Mouse (Mus musculus) liver, adult 2 months (tissue): Measurements from ENCODE around the gene Ssbp1. TPM values are rescaled to one million over a fixed set of nuclear protein-coding genes. Genes with fewer than 3 reads are reported as not detected.
A peak's percentile ranks its signal among the peaks of the same experiment; 100 is the strongest.

Experiments used
- DNase-seq: peaks from one replicate; pipeline ENCODE4 v3.0.0-alpha.2; 2011; ENCODE audit warnings: low read depth, low spot score; ENCODE audit errors: extremely low read depth
- H3K27ac ChIP-seq: fragments of 200-500 bp; replicated peaks from 2 replicates; pipeline ENCODE4 v1.5.1; 2012; ENCODE audit warnings: low read depth, mild to moderate bottlenecking, control low read depth, inconsistent platforms, low read length; ENCODE audit not compliant: insufficient read depth
- H3K27me3 ChIP-seq: fragments of 200-500 bp; 2 replicates; pipeline ENCODE4 v1.6.1; 2012; ENCODE audit warnings: mild to moderate bottlenecking, moderate library complexity, low read length, inconsistent platforms; ENCODE audit not compliant: control insufficient read depth, insufficient read depth
- H3K36me3 ChIP-seq: fragments of 200-500 bp; 2 replicates; pipeline ENCODE4 v1.6.1; 2012; ENCODE audit warnings: low read length, inconsistent platforms; ENCODE audit not compliant: control insufficient read depth, insufficient read depth
- H3K4me1 ChIP-seq: fragments of 200-500 bp; 2 replicates; pipeline ENCODE4 v1.6.1; 2011; ENCODE audit warnings: low read length; ENCODE audit not compliant: control insufficient read depth, insufficient read depth
- H3K4me3 ChIP-seq: fragments of 200-500 bp; 2 replicates; pipeline ENCODE4 v1.5.1; 2011; ENCODE audit warnings: low read depth, mild to moderate bottlenecking, control low read depth, low read length, moderate library complexity; ENCODE audit not compliant: insufficient read depth
- H3K79me2 ChIP-seq: fragments of 200-500 bp; 2 replicates; pipeline ENCODE4 v1.6.1; 2012; ENCODE audit warnings: inconsistent platforms, mild to moderate bottlenecking, low read length, moderate library complexity; ENCODE audit not compliant: control insufficient read depth, insufficient read depth
- H3K9ac ChIP-seq: fragments of 200-500 bp; 2 replicates; pipeline ENCODE4 v1.6.1; 2012; ENCODE audit warnings: low read depth, mild to moderate bottlenecking, control low read depth, inconsistent platforms, low read length
- CTCF ChIP-seq: fragments of 200-500 bp; IDR thresholded peaks from 2 replicates; pipeline ENCODE4 v1.5.1; 2011; ENCODE audit warnings: low read depth, low read length, control low read depth
- POLR2A ChIP-seq: fragments of 200-500 bp; IDR thresholded peaks from 2 replicates; pipeline ENCODE4 v1.6.1; 2011; ENCODE audit warnings: low read length, control low read depth; ENCODE audit not compliant: insufficient read depth; ENCODE audit errors: extremely low read depth
- WGBS: fragments of 180-500 bp; shearing (Covaris S2); methylation state at CpG from one replicate; pipeline ENCODE4 v1.1.7; 2018; 5-methylcytosine and 5-hydroxymethylcytosine counted together
- polyA plus RNA-seq: library from polyadenylated mRNA; depleted of rRNA; stranded (reverse); fragments of >200 nt; gene quantifications from 2 replicates; pipeline ENCODE4 v1.2.3, GENCODE M21; 2012
- total RNA-seq: library from RNA; depleted of rRNA; stranded (reverse); fragments of >200 nt; gene quantifications from 2 replicates; pipeline ENCODE4 v1.2.3, GENCODE M21; 2014

The Ssbp1 gene
- total and polyA plus RNA-seq, 2 experiments, result 8.1 to 29.0 TPM

- no peak for TF ChIP-seq POLR2A
- TF ChIP-seq CTCF, result no peak
- WGBS, result 87% methylated on average over 3 of the region's 3 CpGs
- H3K4me3 ChIP-seq, result no peak overlapping the region
- H3K27me3 ChIP-seq, result no peaks in the 10 kb centered on the region
- H3K36me3 ChIP-seq, result no peaks in the 10 kb centered on the region
- no peak overlapping the region for H3K9ac ChIP-seq
- no peak for DNase-seq
- no peaks in the 10 kb centered on the region; the same call in 1 of the 2 replicates for H3K79me2 ChIP-seq
- no peak overlapping the region for H3K27ac ChIP-seq
- H3K4me1 ChIP-seq, result peaks cover 5% of the 10 kb centered on the region
These were observed 40.9 kb upstream of the Ssbp1 start for GRCm38 (mm10) chr6:40430251-40430650.

DNA sequence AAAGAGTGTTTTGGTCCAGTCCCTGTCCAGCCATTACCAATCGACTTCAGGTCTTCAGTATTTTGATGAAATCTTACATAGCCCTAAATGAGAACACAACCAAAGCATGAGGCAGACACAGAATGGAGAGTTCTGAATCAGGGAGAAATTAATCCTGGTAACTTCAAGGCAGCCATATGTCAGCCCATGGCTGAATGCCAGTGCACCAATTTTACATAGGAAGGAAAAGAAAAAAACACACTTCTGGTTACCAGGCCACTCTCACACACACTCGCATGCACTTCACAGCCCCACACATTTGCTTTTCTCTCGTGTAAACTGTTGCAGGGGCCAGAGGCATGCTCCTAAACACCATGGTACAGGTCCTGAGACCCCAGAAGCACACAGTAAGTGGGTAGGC lies 40.3 kb upstream of the Ssbp1 start:
- H3K9ac ChIP-seq, result no peak overlapping the region
- 73% methylated on average over 3 of the region's 3 CpGs for WGBS
- no peaks in the 10 kb centered on the region for H3K36me3 ChIP-seq
- no peaks in the 10 kb centered on the region for H3K27me3 ChIP-seq
- TF ChIP-seq POLR2A, result no peak
- no peak for TF ChIP-seq CTCF
- no peaks in the 10 kb centered on the region; the same call in 1 of the 2 replicates for H3K79me2 ChIP-seq
- no peak overlapping the region for H3K4me3 ChIP-seq
- peaks cover 5% of the 10 kb centered on the region for H3K4me1 ChIP-seq
- DNase-seq, result no peak
- no peak overlapping the region for H3K27ac ChIP-seq

DNA sequence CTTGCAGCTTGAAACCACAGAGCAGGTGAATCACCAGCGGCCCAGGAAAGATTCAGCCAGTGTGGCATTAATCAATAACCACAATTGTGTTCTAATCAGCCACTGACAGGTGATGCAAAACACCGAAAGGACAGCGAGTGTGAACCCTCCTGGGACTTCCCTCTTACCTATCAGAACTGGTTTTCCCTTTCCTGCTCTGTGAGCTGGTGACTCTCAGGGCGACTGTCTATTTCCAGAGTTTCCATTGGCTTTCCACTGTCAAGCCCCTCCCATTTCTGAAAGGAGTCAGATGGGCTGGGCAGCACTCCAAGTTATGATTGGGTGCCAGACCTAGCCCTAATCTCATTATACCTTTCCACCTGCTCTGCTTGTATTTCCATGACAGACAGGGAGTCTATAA lies 39.8 kb upstream of the Ssbp1 start:
- Histone ChIP-seq H3K36me3 (no peaks in the 10 kb centered on the region), H3K4me3 (no peak overlapping the region), H3K27ac (no peak overlapping the region), H3K4me1 (peaks cover 5% of the 10 kb centered on the region), H3K27me3 (no peaks in the 10 kb centered on the region), H3K79me2 (no peaks in the 10 kb centered on the region; the same call in 1 of the 2 replicates), H3K9ac (no peak overlapping the region)
- DNase-seq, result peak; percentile 54
- TF ChIP-seq POLR2A, result no peak
- no peak for TF ChIP-seq CTCF
- WGBS, result 19% methylated on average over 4 of the region's 4 CpGs

DNA sequence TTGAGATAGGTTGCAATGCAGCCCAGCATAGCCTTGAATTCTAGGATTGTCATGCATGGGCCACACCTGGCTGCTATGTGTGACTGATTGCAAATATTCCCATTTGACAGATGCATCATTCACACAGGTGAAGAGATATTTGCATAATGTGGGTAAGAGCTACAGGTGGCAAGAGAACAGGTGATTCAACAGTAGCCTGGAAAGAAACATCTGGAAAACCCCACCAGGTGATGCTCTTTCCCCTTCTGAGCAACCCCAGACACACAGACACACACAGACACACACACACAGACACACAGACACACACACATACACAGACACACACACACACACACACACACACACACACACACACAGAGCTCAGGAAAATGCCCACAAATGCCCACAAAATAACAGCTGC lies 39.3 kb upstream of the Ssbp1 start:
- Histone ChIP-seq H3K27me3 (no peaks in the 10 kb centered on the region), H3K4me1 (peaks cover 5% of the 10 kb centered on the region), H3K4me3 (no peak overlapping the region), H3K9ac (no peak overlapping the region), H3K36me3 (no peaks in the 10 kb centered on the region), H3K27ac (no peak overlapping the region), H3K79me2 (no peaks in the 10 kb centered on the region; the same call in 1 of the 2 replicates)
- DNase-seq, result no peak
- TF ChIP-seq POLR2A (no peak), CTCF (no peak)

DNA sequence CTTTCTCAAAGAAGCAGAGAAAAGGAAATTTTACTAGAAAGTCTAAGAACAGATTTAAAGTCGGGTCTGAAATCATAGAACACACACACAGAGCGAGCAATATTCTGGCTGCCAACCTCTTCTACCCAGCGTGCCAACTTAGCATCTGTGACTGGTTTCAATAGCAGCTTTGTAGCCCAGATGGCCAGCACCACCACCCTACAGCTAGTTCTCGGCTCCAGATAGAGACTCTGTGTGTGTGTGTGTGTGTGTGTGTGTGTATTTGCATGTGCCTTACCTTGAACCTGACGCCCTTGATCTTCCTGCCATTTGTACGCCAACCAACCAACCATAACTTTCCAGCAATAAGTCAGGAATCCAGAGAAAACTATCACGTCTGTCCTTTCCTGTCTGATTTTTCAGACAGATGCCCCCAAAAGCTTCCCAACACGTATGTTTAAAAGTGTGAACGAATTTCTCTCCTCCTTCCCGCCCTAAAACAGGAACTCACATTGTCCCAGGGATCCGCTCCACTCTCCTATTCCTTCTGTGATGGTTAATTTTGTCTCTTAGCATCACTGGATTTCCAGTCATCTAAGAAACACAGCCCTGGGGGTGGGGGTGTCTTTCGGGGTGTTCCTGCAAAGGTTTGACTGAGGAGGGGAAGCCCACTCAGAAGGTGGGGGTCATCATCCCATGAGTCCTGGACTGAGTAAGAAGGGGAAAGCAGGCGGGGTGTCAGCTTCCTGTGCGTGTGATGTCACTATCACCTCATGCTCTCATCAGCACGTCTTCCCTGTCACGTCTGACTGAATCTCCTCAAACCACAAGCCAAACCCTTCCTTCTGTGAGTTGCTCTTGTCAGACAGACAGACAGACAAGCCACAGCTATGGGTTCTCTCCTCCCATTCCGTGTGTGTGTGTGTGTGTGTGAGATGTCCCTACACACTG lies 38.5 kb upstream of the Ssbp1 start:
- H3K27ac ChIP-seq, result no peak overlapping the region
- no peaks in the 10 kb centered on the region; the same call in 1 of the 2 replicates for H3K79me2 ChIP-seq
- WGBS, result 89% methylated on average over 17 of the region's 17 CpGs
- H3K36me3 ChIP-seq, result no peaks in the 10 kb centered on the region
- H3K27me3 ChIP-seq, result no peaks in the 10 kb centered on the region
- H3K4me1 ChIP-seq, result peaks cover 5% of the 10 kb centered on the region
- no peak overlapping the region for H3K9ac ChIP-seq
- no peak for DNase-seq
- no peak overlapping the region for H3K4me3 ChIP-seq
- no peak for TF ChIP-seq POLR2A
- no peak for TF ChIP-seq CTCF

DNA sequence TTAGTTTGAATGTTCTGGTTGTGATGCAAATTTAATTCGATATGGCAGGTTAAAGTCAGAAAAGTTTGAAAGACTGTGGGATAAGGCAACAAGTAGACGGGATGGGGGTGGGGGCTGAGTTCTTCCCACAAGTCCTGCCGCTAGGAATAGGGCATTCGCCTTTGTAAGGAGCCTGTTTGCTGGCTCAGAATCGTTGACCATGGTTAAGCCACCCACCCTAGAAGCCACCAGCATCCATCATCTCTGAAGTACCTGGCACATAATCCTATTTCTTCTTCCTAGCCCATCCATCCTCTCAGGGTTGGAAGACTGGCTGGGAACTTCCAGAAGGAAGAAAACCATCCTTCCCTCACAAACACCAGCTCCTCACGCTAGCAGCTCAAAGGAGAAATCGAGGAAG lies 36.5 kb upstream of the Ssbp1 start:
- Histone ChIP-seq H3K79me2 (no peaks in the 10 kb centered on the region; the same call in 1 of the 2 replicates), H3K36me3 (no peaks in the 10 kb centered on the region), H3K4me1 (peaks cover 5% of the 10 kb centered on the region), H3K9ac (no peak overlapping the region), H3K27me3 (no peaks in the 10 kb centered on the region), H3K4me3 (no peak overlapping the region), H3K27ac (no peak overlapping the region)
- 47% methylated on average over 7 of the region's 7 CpGs for WGBS
- TF ChIP-seq CTCF, result no peak
- TF ChIP-seq POLR2A, result no peak
- no peak for DNase-seq
